ENCODE assay signal across 21 mouse cellular contexts in genomic region chr9:92707011-92707410, GRCm38 (mm10).
DNase-seq lines count a peak whose midpoint lies in the region; ATAC-seq and TF ChIP-seq lines count a peak whose summit lies in the region.
"Had no signal": no experiment of that assay in that cellular context is flagged by ENCODE, and none has a peak within 500 bp of the region (broad histone marks: within the 10 kb centered on the region; RNA-seq: fewer than 3 reads in every experiment).

No protein-coding gene starts in this region.

- H3K27me3 ChIP-seq in heart, adult 2 months (ENCODE audit: control insufficient read depth, insufficient read depth, low read length), result no peaks in the 10 kb centered on the region
- no peaks in the 10 kb centered on the region for H3K27me3 ChIP-seq in limb, embryonic 14.5 days (ENCODE audit: control insufficient read depth, insufficient read depth, low read length)
- H3K27me3 ChIP-seq: forebrain, embryonic 13.5 days; heart, embryonic 13.5 days; hindbrain, embryonic 15.5 days had no signal

- intact Hi-C loops in heart, adult 2 months (cut with DNase I), result no loop called here

- no peak overlapping the region for H3K4me3 ChIP-seq in heart, adult 2 months
- H3K4me3 ChIP-seq in limb, embryonic 14.5 days (replicated peaks; ENCODE audit: low read length), result no peak overlapping the region
- H3K4me3 ChIP-seq: forebrain, embryonic 13.5 days; heart, embryonic 13.5 days; hindbrain, embryonic 15.5 days had no signal

- H3K9me3 ChIP-seq in limb, embryonic 14.5 days (ENCODE audit: control insufficient read depth, low read length), result no peaks in the 10 kb centered on the region
- H3K9me3 ChIP-seq: forebrain, embryonic 13.5 days; G1E; heart, embryonic 13.5 days; hindbrain, embryonic 15.5 days had no signal

- no peak overlapping the region for H3K27ac ChIP-seq in heart, adult 2 months
- no peak overlapping the region for H3K27ac ChIP-seq in limb, embryonic 14.5 days (replicated peaks; ENCODE audit: low read depth, low read length)
- H3K27ac ChIP-seq: forebrain, embryonic 13.5 days; heart, embryonic 13.5 days; hindbrain, embryonic 15.5 days had no signal

- TF ChIP-seq EP300 in heart, adult 2 months (IDR thresholded peaks at IDR 0.05; ENCODE audit: insufficient read depth, low read depth, low read length), result no peak

- DNase-seq in embryo, embryonic 11 days, result peak; percentile 5
- DNase-seq in embryo, embryonic 10 days (ENCODE audit: low spot score), result no peak
- DNase-seq in heart, adult 11 months, result peak; percentile 60
- no peak for DNase-seq in heart, adult 2 months
- peak; percentile 23 for DNase-seq in limb, embryonic 14.5 days (ENCODE audit: low spot score)
- peak; percentile 18 for DNase-seq in skeletal muscle tissue, adult 2 months (ENCODE audit: low read depth, low spot score)
- no peak for DNase-seq in lung, postnatal 25 days (ENCODE audit: low spot score)
- DNase-seq: adrenal gland, adult 8-10 months; B cell, adult 2 months; cerebellum, adult 11 months; cerebellum, adult 8-10 months; cerebellum, postnatal 14 days; forebrain, postnatal 0 days; gastrocnemius, postnatal 14 days; heart, postnatal 36 days had no signal

- no peak for TF ChIP-seq CTCF in heart, adult 2 months (IDR thresholded peaks at IDR 0.05)

- H3K4me1 ChIP-seq in heart, adult 2 months (ENCODE audit: control insufficient read depth, insufficient read depth, low read length), result no peaks in the 10 kb centered on the region
- H3K4me1 ChIP-seq in limb, embryonic 14.5 days (ENCODE audit: control insufficient read depth, insufficient read depth, low read length), result no peaks in the 10 kb centered on the region
- H3K4me1 ChIP-seq: forebrain, embryonic 13.5 days; heart, embryonic 13.5 days; hindbrain, embryonic 15.5 days had no signal

- H3K79me2 ChIP-seq in heart, adult 2 months (replicated peaks; ENCODE audit: control insufficient read depth, insufficient read depth, low read length), result no peaks in the 10 kb centered on the region

- no peak for TF ChIP-seq POLR2A in heart, adult 2 months (IDR thresholded peaks at IDR 0.05; ENCODE audit: insufficient read depth, low read depth, low read length)
- TF ChIP-seq POLR2A in limb, embryonic 14.5 days (IDR thresholded peaks at IDR 0.05; ENCODE audit: borderline replicate concordance, extremely low read depth, insufficient read depth, insufficient read length), result no peak

- peak; percentile 41; the same call in 1 of the 2 replicates for ATAC-seq in limb, embryonic 14.5 days (ENCODE audit: low FRiP score, low read depth)
- ATAC-seq: CD4-positive, CD25-positive, alpha-beta regulatory T cell, adult 4 months; forebrain, embryonic 13.5 days; forebrain, postnatal 0 days; intestine, embryonic 16.5 days had no signal

- WGBS in heart, adult 2 months, result 69% methylated on average over 6 of the region's 6 CpGs
- WGBS in limb, embryonic 14.5 days, result 57% methylated on average over 6 of the region's 6 CpGs

- H3K4me2 ChIP-seq in limb, embryonic 14.5 days (replicated peaks; ENCODE audit: low read depth, low read length, severe bottlenecking), result no peak overlapping the region
- H3K4me2 ChIP-seq: forebrain, embryonic 13.5 days; heart, embryonic 13.5 days; hindbrain, embryonic 15.5 days had no signal

- no peak overlapping the region for H3K9ac ChIP-seq in heart, adult 2 months (ENCODE audit: low read depth, low read length)
- H3K9ac ChIP-seq in limb, embryonic 14.5 days (ENCODE audit: low read depth, low read length, severe bottlenecking), result no peak overlapping the region
- H3K9ac ChIP-seq: forebrain, embryonic 13.5 days; forebrain, postnatal 0 days; heart, embryonic 13.5 days; hindbrain, embryonic 15.5 days had no signal

- H3K36me3 ChIP-seq in heart, adult 2 months (ENCODE audit: control insufficient read depth, insufficient read depth, low read length), result no peaks in the 10 kb centered on the region
- H3K36me3 ChIP-seq in limb, embryonic 14.5 days (ENCODE audit: control insufficient read depth, insufficient read depth, low read length), result no peaks in the 10 kb centered on the region
- H3K36me3 ChIP-seq: G1E; heart, embryonic 13.5 days; hindbrain, embryonic 15.5 days had no signal

Comparison
In these comparisons a context has a peak if more than half of its experiments do, and no peak if none do; other contexts are left out.
1. DNase-seq: peak in embryo, embryonic 11 days (single experiment), heart, adult 11 months (single experiment), limb, embryonic 14.5 days (single experiment) and skeletal muscle tissue, adult 2 months (single experiment); none in embryo, embryonic 10 days (single experiment), heart, adult 2 months (0 of 2) and lung, postnatal 25 days (single experiment).